Mouse (Mus musculus): ENCODE measurements around the gene Bcl7c.
"Not testable (repeated sequence)": the region's sequence is repeated elsewhere in the genome, so short reads cannot be mapped to it uniquely, and the experiment has no call there.

- not testable (repeated sequence) for TF ChIP-seq MAFK (IDR thresholded peaks at IDR 0.05; ENCODE audit: insufficient read depth, low read depth, low read length); ZNF384 (IDR thresholded peaks at IDR 0.05; ENCODE audit: low read depth, low read length); HCFC1 (IDR thresholded peaks at IDR 0.05; ENCODE audit: borderline replicate concordance, insufficient read depth, low read length)
These were observed 90.3 kb downstream of the Bcl7c start for GRCm38 (mm10) chr7:127618402-127618801.
